Mouse (Mus musculus) ZHBTc4 (cell line): ENCODE measurements at regions not wholly inside any gene's neighbourhood (a gene's known extent, or its start where the extent isn't known, plus 50 kb on each side); places are given as distances from the start of the nearest gene placed in this dataset.
A peak's percentile ranks its signal among the peaks of the same experiment; 100 is the strongest.

Source experiments
- DNase-seq: peaks from one replicate; pipeline ENCODE4 v3.0.0-alpha.2; 2011; ENCODE audit warnings: low read depth, low spot score

DNA sequence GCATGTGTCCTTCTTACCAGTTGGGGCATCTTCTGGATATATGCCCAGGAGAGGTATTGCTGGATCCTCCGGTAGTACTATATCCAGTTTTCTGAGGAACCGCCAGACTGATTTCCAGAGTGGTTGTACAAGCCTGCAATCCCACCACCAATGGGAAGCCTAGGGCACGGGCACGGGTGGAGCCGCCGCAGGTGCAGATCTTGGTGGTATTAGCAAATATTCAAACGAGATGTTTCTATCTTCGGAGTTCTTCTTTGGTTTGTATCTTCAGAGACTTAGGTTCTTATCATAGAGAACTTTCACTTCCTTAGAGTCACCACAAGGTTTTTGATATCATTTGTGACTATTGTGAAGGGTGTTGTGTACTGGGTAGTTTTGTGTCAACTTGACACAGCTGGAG is 103.1 kb downstream of the Btbd35f12 start:
- peak; percentile 78 for DNase-seq
